Mouse (Mus musculus) lung, embryonic 14.5 days (tissue): ENCODE measurements at regions not wholly inside any gene's neighbourhood (a gene's known extent, or its start where the extent isn't known, plus 50 kb on each side); places are given as distances from the start of the nearest gene placed in this dataset.

Source experiments
- ATAC-seq: fragments of 200-750 bp; cut with Nextera tagmentation; 2 replicates; pipeline ENCODE4 v1.8.0; 2017; ENCODE audit warnings: mild to moderate bottlenecking, moderate TSS enrichment, moderate library complexity; ENCODE audit not compliant: insufficient read depth
- DNase-seq: peaks from one replicate; pipeline ENCODE4 v3.0.0-alpha.2; 2015
- H3K27ac ChIP-seq: fragments of 300-500 bp; sonication (generic); 2 replicates; pipeline ENCODE4 v1.5.1; 2014; ENCODE audit warnings: low read depth, mild to moderate bottlenecking, moderate library complexity
- H3K27me3 ChIP-seq: fragments of 300-500 bp; sonication (generic); 2 replicates; pipeline ENCODE4 v1.6.1; 2014; ENCODE audit warnings: low read length, control low read depth; ENCODE audit not compliant: insufficient read depth
- H3K36me3 ChIP-seq: fragments of 300-500 bp; sonication (generic); 2 replicates; pipeline ENCODE4 v1.6.1; 2014; ENCODE audit warnings: control low read depth; ENCODE audit not compliant: insufficient read depth
- H3K4me1 ChIP-seq: fragments of 300-500 bp; sonication (generic); 2 replicates; pipeline ENCODE4 v1.6.1; 2014; ENCODE audit warnings: antibody characterized with exemption, control low read depth; ENCODE audit not compliant: insufficient read depth
- H3K4me2 ChIP-seq: fragments of 300-500 bp; sonication (generic); 2 replicates; pipeline ENCODE4 v1.6.1; 2014; ENCODE audit warnings: mild to moderate bottlenecking
- H3K4me3 ChIP-seq: fragments of 300-500 bp; sonication (generic); 2 replicates; pipeline ENCODE4 v1.5.1; 2014; ENCODE audit warnings: low read depth, low read length
- H3K9ac ChIP-seq: fragments of 300-500 bp; sonication (generic); 2 replicates; pipeline ENCODE4 v1.6.1; 2014
- H3K9me3 ChIP-seq: fragments of 300-500 bp; sonication (generic); 2 replicates; pipeline ENCODE4 v1.6.1; 2016; ENCODE audit warnings: low read depth, low read length, control low read depth
- CTCF ChIP-seq: IDR thresholded peaks from 2 replicates; pipeline ENCODE4 v1.5.1; 2016; ENCODE audit warnings: antibody characterized with exemption, low read depth
- WGBS: fragments of 180-500 bp; shearing (Covaris S2); extraction: QIAGEN DNeasy Blood & Tissue Kit; methylation state at CpG from one replicate; pipeline ENCODE4 v1.1.7; 2014; 5-methylcytosine and 5-hydroxymethylcytosine counted together

DNA sequence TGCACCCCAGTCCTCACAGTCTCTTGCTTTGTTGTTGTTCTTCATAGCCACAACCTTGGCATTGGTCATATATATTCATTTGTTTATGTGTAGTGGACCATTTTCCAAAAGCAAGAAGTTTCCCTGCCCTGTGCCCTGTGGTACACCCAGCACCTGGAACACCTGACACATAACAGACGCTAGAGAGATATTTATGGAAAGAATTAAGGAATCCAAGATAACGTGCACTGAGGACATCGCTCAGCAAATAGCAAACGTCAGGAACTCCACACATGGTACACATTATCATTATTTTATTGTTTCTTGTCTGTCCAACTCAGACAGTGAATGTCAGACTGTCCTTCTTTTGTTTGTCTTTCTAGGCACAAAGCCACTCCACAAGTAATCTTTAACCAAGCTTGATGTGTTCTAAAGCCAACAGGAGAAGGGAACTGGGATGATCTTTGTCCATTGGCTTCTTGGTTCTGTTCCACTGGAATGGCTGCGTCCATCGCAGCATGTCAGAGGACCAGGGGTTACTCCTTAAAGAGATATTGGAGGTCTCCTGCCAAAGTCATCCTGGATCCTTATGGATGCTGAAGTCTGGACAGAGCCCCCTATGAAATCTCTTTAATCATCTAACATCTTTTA lies 74.2 kb upstream of the Arid1b start:
- WGBS = 69% methylated on average over 6 of the region's 6 CpGs
- no peak for DNase-seq
- no peaks in the 10 kb centered on the region for H3K4me1 ChIP-seq

DNA sequence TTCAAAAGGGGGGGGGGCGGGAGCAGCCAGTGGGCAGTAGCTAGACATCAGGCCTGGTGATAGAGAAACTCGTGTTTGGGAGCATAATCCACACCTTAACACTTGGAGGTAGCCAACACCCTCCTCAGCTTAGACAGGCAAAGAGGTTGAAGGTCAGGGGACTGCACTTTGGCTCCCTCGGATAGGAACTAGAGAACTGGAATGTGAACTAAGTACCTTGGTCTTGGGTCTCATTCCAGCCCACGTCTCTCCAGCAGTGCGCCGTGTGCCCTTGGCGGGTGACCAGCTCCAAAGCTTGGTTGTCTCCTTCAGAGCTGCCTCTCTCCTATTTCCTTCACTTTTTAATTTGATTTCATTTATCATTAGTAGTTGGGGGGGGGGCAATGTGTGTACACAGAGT lies 73.0 kb upstream of the Arid1b start:
- Histone ChIP-seq H3K4me3 (no peak overlapping the region), H3K9ac (no peak overlapping the region), H3K9me3 (no peaks in the 10 kb centered on the region), H3K4me2 (no peak overlapping the region), H3K4me1 (no peaks in the 10 kb centered on the region), H3K27ac (no peak overlapping the region), H3K36me3 (no peaks in the 10 kb centered on the region), H3K27me3 (no peaks in the 10 kb centered on the region)
- TF ChIP-seq CTCF = no peak
- no peak for DNase-seq
- ATAC-seq = no peak
- 75% methylated on average over 7 of the region's 7 CpGs for whole genome bisulfite sequencing

More for the DNA sequence above, 74.2 kb upstream of the Arid1b start:
- TF ChIP-seq CTCF = no peak
- no peak for ATAC-seq
- Histone ChIP-seq H3K36me3 (no peaks in the 10 kb centered on the region), H3K27me3 (no peaks in the 10 kb centered on the region), H3K4me3 (no peak overlapping the region), H3K9ac (no peak overlapping the region), H3K4me2 (no peak overlapping the region), H3K27ac (no peak overlapping the region), H3K9me3 (no peaks in the 10 kb centered on the region)

- ATAC-seq (no peak), DNase-seq (no peak)
- Histone ChIP-seq H3K27me3 (no peaks in the 10 kb centered on the region; the same call in 1 of the 2 replicates), H3K4me3 (no peak overlapping the region), H3K9me3 (no peaks in the 10 kb centered on the region), H3K4me1 (no peaks in the 10 kb centered on the region), H3K4me2 (no peak overlapping the region), H3K9ac (no peak overlapping the region), H3K27ac (no peak overlapping the region), H3K36me3 (no peaks in the 10 kb centered on the region)
- TF ChIP-seq CTCF = no peak
- WGBS = 30% methylated on average over 5 of the region's 5 CpGs
Measured at GRCm38 (mm10) chr17:4928631-4929030, 65.5 kb upstream of the Arid1b start.

DNA sequence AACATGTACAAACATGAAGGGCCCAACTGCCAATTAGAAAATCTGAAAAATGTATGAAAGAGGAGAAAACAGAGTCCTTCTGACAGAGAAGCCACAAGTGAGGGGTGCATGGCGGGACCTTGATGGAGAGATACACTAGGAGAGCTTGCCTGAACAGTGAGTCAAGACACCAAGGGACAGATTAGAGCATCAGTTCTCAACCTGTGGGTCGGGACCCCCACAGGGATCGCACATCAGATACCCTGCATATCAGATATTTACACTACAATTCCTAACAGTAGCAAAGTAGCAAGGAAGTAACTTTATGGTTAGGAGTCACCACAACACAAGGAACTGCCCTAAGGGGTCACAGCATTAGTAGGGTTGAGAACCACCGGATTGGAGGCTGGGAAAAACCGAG lies 58.9 kb upstream of the Arid1b start:
- no peak for ATAC-seq
- Histone ChIP-seq H3K27ac (no peak overlapping the region), H3K9me3 (no peaks in the 10 kb centered on the region), H3K9ac (no peak overlapping the region), H3K4me2 (no peak overlapping the region), H3K27me3 (no peaks in the 10 kb centered on the region; the same call in 1 of the 2 replicates), H3K4me1 (no peaks in the 10 kb centered on the region), H3K36me3 (no peaks in the 10 kb centered on the region), H3K4me3 (no peak overlapping the region)
- DNase-seq = no peak
- TF ChIP-seq CTCF = no peak
- WGBS = 85% methylated on average over 5 of the region's 5 CpGs

GRCm38 (mm10) chr17:4940589-4940988 lies 53.5 kb upstream of the Arid1b start:
- Histone ChIP-seq H3K27ac (no peak overlapping the region), H3K27me3 (no peaks in the 10 kb centered on the region), H3K4me2 (no peak overlapping the region), H3K9ac (no peak overlapping the region), H3K36me3 (no peaks in the 10 kb centered on the region), H3K4me1 (no peaks in the 10 kb centered on the region), H3K4me3 (no peak overlapping the region), H3K9me3 (no peaks in the 10 kb centered on the region)
- DNase-seq = no peak
- 56% methylated on average over 9 of the region's 9 CpGs for whole genome bisulfite sequencing
- TF ChIP-seq CTCF = no peak
- ATAC-seq = no peak

- Histone ChIP-seq H3K4me1 (0 out of 2 replicates have a peak, but pooled peaks cover 3% of the 10 kb centered on the region), H3K4me3 (no peak overlapping the region), H3K36me3 (no peaks in the 10 kb centered on the region), H3K27ac (no peak overlapping the region), H3K9ac (no peak overlapping the region), H3K9me3 (no peaks in the 10 kb centered on the region), H3K27me3 (no peaks in the 10 kb centered on the region), H3K4me2 (no peak overlapping the region)
- no peak for TF ChIP-seq CTCF
- no peak for ATAC-seq
- no peak for DNase-seq
- WGBS = 67% methylated on average over 4 of the region's 4 CpGs
Measured at GRCm38 (mm10) chr17:4941286-4941800, 52.8 kb upstream of the Arid1b start.

GRCm38 (mm10) chr17:4942868-4943267 lies 51.3 kb upstream of the Arid1b start:
- Histone ChIP-seq H3K9ac (no peak overlapping the region), H3K9me3 (no peaks in the 10 kb centered on the region), H3K4me3 (no peak overlapping the region), H3K36me3 (no peaks in the 10 kb centered on the region), H3K27ac (no peak overlapping the region), H3K4me2 (no peak overlapping the region), H3K4me1 (peaks cover 10% of the 10 kb centered on the region), H3K27me3 (no peaks in the 10 kb centered on the region)
- WGBS = 92% methylated on average over 7 of the region's 7 CpGs
- TF ChIP-seq CTCF = no peak
- no peak for ATAC-seq
- DNase-seq = no peak
